Mouse (Mus musculus) monocyte, adult 59 days (primary cell): ENCODE results near the gene Olfr907. TPM values are rescaled to one million over a fixed set of nuclear protein-coding genes. Genes with fewer than 3 reads are reported as not detected.

Experiments used
- total RNA-seq, 2 experiments: library from RNA; stranded (reverse); gene quantifications; one replicate each; pipeline ENCODE4 v1.2.4; 2023

The Olfr907 gene
- not detected for total RNA-seq

GRCm38 (mm10) chr9:38495501-38495900, at the start of gene Olfr907:
Olfr907 (plus strand) TSS chr9:38495801.

DNA sequence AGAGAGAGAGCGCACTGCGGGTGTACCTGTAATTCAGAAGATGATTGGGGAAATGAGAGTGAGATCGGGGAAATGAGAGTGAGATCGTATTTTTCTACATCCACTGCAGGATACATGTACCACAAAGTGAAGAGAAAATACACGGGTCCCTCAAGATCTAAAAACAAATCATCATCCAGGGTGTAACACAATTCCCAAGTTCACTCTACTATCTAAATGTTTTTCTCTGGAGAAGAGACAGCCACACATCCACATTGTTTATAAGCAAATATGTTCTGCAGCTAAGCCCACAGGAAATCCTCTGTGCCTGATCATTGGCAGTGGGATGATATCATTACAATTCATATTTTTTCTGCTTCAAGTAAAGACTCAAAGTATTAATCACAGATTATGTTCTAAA, 48.2 kb upstream of the Olfr907 start, which contains the start of gene Olfr902:
Gene Olfr902, plus strand, starts transcription at position 301 of the 400 bp plus-strand sequence.

DNA sequence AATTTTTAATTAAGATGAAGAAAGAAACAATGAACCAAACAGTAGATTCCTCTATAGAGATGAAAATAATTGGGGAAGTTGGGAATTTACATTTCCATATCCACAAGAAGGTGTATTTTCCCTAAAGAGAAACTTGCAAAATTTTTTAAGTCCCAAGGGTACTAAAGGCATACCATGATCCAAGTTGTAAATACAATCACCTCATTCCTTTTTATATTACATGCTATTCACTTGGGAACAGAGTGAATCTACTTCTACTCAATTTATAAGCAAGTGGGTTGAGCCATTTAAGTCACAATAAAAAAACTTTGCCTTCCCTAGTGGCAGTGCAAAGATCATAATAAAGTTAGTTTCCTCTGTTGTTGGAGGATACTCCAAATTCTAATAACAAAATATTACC, 32.8 kb upstream of the Olfr907 start, which contains the start of gene Olfr904:
Gene Olfr904, plus strand, starts transcription at position 301 of the 400 bp plus-strand sequence.

DNA sequence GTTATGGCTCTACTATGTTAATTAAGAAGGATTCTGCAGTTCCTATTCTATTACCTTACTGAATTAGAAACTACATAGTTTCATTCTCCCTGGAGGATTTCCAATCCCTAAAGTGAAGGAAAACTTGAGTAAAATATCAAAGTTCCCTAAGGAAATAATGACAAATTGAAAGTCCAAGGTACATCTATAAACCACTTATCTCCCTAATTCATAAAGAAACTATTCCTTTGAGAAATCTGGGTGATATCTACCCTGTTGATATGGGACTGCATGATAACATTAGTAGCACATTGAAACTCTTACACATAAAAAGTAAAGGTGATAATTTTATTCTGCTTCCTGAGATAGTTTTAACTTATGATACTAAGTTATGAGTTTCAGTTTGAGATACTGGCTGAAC, 24.8 kb upstream of the Olfr907 start, which contains the start of gene Olfr905:
Gene Olfr905, plus strand, starts transcription at position 301 of the 400 bp plus-strand sequence.

GRCm38 (mm10) chr9:38486785-38487184, 8.8 kb upstream of the Olfr907 start, which contains the start of gene Olfr906:
Olfr906 (plus strand) TSS chr9:38487085.

DNA sequence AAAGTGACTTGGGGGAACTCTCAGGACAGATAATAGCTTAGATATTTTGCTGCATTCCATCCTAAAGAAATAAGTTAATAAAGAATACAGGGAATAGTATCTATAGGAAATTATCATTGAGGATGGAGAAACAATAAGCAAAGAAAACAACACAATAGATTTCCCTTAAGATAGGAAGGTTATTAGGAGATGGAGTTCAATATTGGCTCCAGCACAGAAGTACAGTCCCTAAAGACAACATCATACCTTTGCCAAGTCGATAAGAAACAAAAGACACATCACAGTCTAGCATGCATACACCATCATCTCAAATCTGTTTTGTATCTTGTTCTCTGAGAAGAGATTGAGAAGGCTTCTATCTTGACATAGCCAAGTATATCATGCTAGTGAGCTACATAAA, 25.7 kb downstream of the Olfr907 start, which contains the start of gene Olfr911-ps1:
Gene Olfr911-ps1, plus strand, starts transcription at position 301 of the 400 bp plus-strand sequence.

DNA sequence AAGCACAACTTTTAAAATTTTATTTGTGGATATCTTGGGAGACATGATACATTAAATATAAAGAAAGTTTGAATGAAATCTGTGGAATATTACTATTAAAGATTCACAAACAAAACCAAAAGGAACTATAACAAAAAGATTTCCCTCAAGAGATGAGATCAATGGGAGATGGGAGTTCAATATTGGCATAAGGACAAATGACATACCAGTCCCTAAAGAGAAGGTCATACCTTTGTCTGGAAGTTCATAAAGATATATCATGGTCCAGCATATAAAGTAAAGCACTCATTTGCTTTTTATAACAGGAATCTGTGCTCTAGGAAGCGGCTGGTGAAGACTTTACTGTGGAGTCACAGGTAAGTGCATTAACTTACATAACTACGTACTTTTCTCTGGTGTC, 41.9 kb downstream of the Olfr907 start, which contains the start of gene Olfr910:
Gene Olfr910, plus strand, starts transcription at position 301 of the 400 bp plus-strand sequence.

Other genes starting within 250 kb of the Olfr907 start
- not detected for gene Olfr143, start 243.0 kb upstream of the Olfr907 start, total RNA-seq
- not detected for gene Olfr895, start 227.9 kb upstream of the Olfr907 start, total RNA-seq
- gene Olfr896-ps1, start 204.7 kb upstream of the Olfr907 start, total RNA-seq: not detected
- not detected for gene Olfr25, start 166.7 kb upstream of the Olfr907 start, total RNA-seq
- not detected for gene Olfr898, start 147.4 kb upstream of the Olfr907 start, total RNA-seq
- not detected for gene Olfr250, start 128.9 kb upstream of the Olfr907 start, total RNA-seq
- gene Olfr251, start 118.7 kb upstream of the Olfr907 start, total RNA-seq: not detected
- not detected for gene Olfr147, start 94.1 kb upstream of the Olfr907 start, total RNA-seq
- not detected for gene Olfr901, start 66.3 kb upstream of the Olfr907 start, total RNA-seq
- gene Olfr902, start 48.1 kb upstream of the Olfr907 start, total RNA-seq: not detected
- gene Olfr904, start 32.7 kb upstream of the Olfr907 start, total RNA-seq: not detected
- gene Olfr905, start 24.7 kb upstream of the Olfr907 start, total RNA-seq: not detected
- not detected for gene Olfr906, start 8.7 kb upstream of the Olfr907 start, total RNA-seq
- not detected for gene Olfr911-ps1, start 25.8 kb downstream of the Olfr907 start, total RNA-seq
- not detected for gene Olfr910, start 42.0 kb downstream of the Olfr907 start, total RNA-seq
- not detected for gene Olfr912, start 84.4 kb downstream of the Olfr907 start, total RNA-seq
- not detected for gene Olfr913, start 97.0 kb downstream of the Olfr907 start, total RNA-seq
- not detected for gene Olfr914, start 109.3 kb downstream of the Olfr907 start, total RNA-seq
- gene Olfr916, start 164.1 kb downstream of the Olfr907 start, total RNA-seq: not detected
- gene Olfr917, start 170.0 kb downstream of the Olfr907 start, total RNA-seq: not detected
- gene Olfr918, start 178.8 kb downstream of the Olfr907 start, total RNA-seq: not detected
- gene Olfr919, start 207.9 kb downstream of the Olfr907 start, total RNA-seq: not detected
- 10 to 100 TPM; 72.6 to 77.7 TPM for gene Vwa5a, start 222.5 kb downstream of the Olfr907 start, total RNA-seq